Mouse (Mus musculus): ENCODE results near the gene Sik2. TPM values are rescaled to one million over a fixed set of nuclear protein-coding genes. Genes with fewer than 3 reads are reported as not detected.

Gene Sik2
- polyA plus RNA-seq, 1 experiment from 2014 or later, result 15.6 TPM

DNA sequence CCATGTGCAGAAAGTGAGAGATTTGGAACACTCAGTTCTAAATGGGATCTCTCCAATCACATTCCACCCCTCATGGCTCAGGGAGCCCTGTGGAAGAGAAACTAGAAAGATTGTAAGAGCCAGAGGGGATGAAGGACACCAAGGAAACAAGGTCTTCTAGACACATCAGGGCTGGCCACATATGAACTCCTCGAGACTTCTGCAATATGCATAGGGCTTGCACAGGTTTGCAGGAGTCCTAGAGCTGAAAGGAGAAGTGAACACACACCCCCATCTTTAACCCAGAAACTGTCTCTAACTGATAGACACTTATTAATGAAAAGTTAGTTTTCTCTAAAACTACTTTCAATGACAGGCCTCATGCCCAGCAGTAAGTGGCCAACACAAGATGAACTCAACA is 64.0 kb downstream of the Sik2 start:
- Histone ChIP-seq H3K27ac (ENCODE audit: low read depth, low read length) (no peak overlapping the region), H3K4me1 (ENCODE audit: control insufficient read depth, insufficient read depth, low read length) (no peaks in the 10 kb centered on the region), H3K36me3 (ENCODE audit: control insufficient read depth, insufficient read depth, low read length) (no peaks in the 10 kb centered on the region), H3K27me3 (ENCODE audit: control insufficient read depth, insufficient read depth, low read length) (no peaks in the 10 kb centered on the region), H3K9ac (ENCODE audit: low read depth, low read length) (no peak overlapping the region), H3K9me3 (replicated peaks; ENCODE audit: control insufficient read depth, low read length) (no peaks in the 10 kb centered on the region), H3K4me2 (no peak overlapping the region), H3K4me3 (ENCODE audit: low read depth, low read length) (no peak overlapping the region)
- WGBS (ENCODE audit: insufficient replicate concordance), result 89% methylated on average over 1 of the region's 1 CpGs
- no peak for ATAC-seq (replicated peaks; ENCODE audit: insufficient number of reproducible peaks, low FRiP score, low TSS enrichment)

DNA sequence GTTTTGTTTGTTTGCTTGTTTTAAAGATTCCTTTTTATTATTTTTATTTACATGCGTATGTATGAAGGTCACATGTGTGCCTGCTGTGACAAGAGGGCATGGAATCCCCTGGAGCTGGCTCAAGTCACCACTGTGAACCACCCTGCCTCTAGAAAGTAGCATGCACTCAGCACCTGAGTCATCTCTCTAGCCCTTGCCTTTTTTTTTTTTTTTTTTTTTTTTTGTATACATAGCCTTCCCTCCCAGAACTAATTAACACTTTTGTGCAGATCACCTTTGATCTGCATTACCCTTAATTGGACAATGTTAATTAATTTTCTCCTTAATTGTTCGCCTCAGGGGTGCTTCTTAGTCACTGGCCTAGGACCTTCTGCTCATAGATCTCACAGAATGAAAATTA is 66.2 kb downstream of the Sik2 start:
- Histone ChIP-seq H3K4me2 (no peak overlapping the region), H3K4me3 (ENCODE audit: low read depth, low read length) (no peak overlapping the region), H3K9me3 (replicated peaks; ENCODE audit: control insufficient read depth, low read length) (no peaks in the 10 kb centered on the region), H3K9ac (ENCODE audit: low read depth, low read length) (no peak overlapping the region), H3K36me3 (ENCODE audit: control insufficient read depth, insufficient read depth, low read length) (no peaks in the 10 kb centered on the region), H3K4me1 (ENCODE audit: control insufficient read depth, insufficient read depth, low read length) (no peaks in the 10 kb centered on the region), H3K27ac (ENCODE audit: low read depth, low read length) (no peak overlapping the region), H3K27me3 (ENCODE audit: control insufficient read depth, insufficient read depth, low read length) (no peaks in the 10 kb centered on the region)
- ATAC-seq (replicated peaks; ENCODE audit: insufficient number of reproducible peaks, low FRiP score, low TSS enrichment), result no peak
- WGBS (ENCODE audit: insufficient replicate concordance), result 83% methylated on average over 2 of the region's 2 CpGs

DNA sequence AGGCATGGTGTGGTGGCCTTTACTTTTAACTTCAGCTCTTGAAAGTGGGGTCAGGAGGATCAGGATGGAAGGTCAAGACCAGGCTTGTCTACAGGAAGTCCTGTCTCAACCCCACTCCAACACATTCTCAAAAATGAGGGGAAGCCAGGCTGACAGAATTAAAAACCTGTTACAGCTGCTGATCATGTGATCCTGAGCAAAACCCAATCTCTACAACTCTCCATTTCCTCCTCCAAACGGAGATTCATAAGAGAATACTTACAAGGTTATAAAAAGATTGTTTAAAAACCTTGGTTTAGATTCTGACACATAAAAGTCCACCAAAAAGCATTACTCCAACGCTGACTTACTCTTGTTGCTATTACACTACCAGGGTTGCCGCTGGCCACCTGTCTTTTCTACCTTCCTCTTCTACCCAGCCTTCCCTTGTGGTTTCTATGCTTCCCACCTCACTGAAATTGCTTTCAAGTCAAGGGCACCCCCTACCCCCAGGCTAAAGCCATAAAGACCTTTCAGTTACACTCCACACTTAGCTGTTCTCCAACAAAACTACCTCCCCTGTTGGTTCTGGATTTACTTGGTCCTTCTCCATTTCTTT is 67.0 kb downstream of the Sik2 start:
- Histone ChIP-seq H3K36me3 (ENCODE audit: control insufficient read depth, insufficient read depth, low read length) (no peaks in the 10 kb centered on the region), H3K9ac (ENCODE audit: low read depth, low read length) (no peak overlapping the region), H3K4me1 (ENCODE audit: control insufficient read depth, insufficient read depth, low read length) (no peaks in the 10 kb centered on the region), H3K27ac (ENCODE audit: low read depth, low read length) (no peak overlapping the region), H3K4me2 (no peak overlapping the region), H3K27me3 (ENCODE audit: control insufficient read depth, insufficient read depth, low read length) (no peaks in the 10 kb centered on the region), H3K4me3 (ENCODE audit: low read depth, low read length) (no peak overlapping the region), H3K9me3 (replicated peaks; ENCODE audit: control insufficient read depth, low read length) (no peaks in the 10 kb centered on the region)
- WGBS (ENCODE audit: insufficient replicate concordance), result 80% methylated on average over 3 of the region's 3 CpGs
- no peak for ATAC-seq (replicated peaks; ENCODE audit: insufficient number of reproducible peaks, low FRiP score, low TSS enrichment)

DNA sequence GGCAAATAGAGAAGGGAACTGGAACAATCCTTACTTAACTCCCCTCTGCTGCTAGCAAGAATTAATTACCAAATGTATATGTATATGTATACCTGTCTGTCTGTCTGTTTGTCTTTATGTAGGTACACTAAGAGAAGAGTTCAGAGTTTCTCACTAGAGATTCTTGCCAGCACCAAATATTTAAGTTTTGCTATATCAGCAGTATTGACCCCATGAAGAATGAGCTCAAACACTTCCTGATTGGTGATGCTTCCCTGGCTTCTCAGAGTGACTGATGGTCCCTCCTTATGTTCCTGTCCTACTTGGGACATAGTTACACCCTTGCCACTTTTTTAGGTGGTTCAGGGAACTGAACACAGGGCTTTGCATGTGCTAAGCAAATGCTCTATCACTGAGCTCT is 78.9 kb downstream of the Sik2 start:
- Histone ChIP-seq H3K36me3 (ENCODE audit: control insufficient read depth, insufficient read depth, low read length) (peaks cover 5% of the 10 kb centered on the region; the same call in 1 of the 2 replicates), H3K27me3 (ENCODE audit: control insufficient read depth, insufficient read depth, low read length) (no peaks in the 10 kb centered on the region), H3K27ac (ENCODE audit: low read depth, low read length) (no peak overlapping the region), H3K4me1 (ENCODE audit: control insufficient read depth, insufficient read depth, low read length) (peaks cover 6% of the 10 kb centered on the region), H3K4me3 (ENCODE audit: low read depth, low read length) (no peak overlapping the region), H3K9ac (ENCODE audit: low read depth, low read length) (no peak overlapping the region), H3K9me3 (replicated peaks; ENCODE audit: control insufficient read depth, low read length) (no peaks in the 10 kb centered on the region), H3K4me2 (no peak overlapping the region)
- no peak for ATAC-seq (replicated peaks; ENCODE audit: insufficient number of reproducible peaks, low FRiP score, low TSS enrichment)

DNA sequence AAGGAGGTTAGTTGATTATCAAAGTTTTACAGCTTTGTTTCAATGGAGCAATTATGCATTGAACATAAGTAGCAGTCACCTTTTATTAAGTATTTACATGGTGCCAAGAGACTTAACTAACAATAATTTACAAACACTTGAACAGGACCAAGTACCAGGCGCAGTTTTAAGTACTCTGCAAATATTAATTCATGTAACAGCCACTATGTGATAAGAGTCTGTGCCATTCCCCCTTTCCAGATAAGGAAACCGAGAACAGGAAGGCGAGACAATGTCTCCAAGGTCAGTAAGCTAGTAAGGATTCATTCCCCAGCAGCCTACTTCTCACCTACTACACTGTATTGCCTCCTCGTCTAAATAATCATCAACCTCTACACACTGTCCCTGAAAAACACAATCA is 83.1 kb downstream of the Sik2 start:
- no peak overlapping the region for H3K27ac ChIP-seq (ENCODE audit: low read depth, low read length)
- no peaks in the 10 kb centered on the region for H3K9me3 ChIP-seq (replicated peaks; ENCODE audit: control insufficient read depth, low read length)
- H3K27me3 ChIP-seq (ENCODE audit: control insufficient read depth, insufficient read depth, low read length), result no peaks in the 10 kb centered on the region
- no peak overlapping the region for H3K4me2 ChIP-seq
- no peak for ATAC-seq (replicated peaks; ENCODE audit: insufficient number of reproducible peaks, low FRiP score, low TSS enrichment)
- no peaks in the 10 kb centered on the region for H3K36me3 ChIP-seq (ENCODE audit: control insufficient read depth, insufficient read depth, low read length)
- WGBS (ENCODE audit: insufficient replicate concordance), result 32% methylated on average over 4 of the region's 4 CpGs
- peaks cover 9% of the 10 kb centered on the region for H3K4me1 ChIP-seq (ENCODE audit: control insufficient read depth, insufficient read depth, low read length)
- no peak overlapping the region for H3K4me3 ChIP-seq (ENCODE audit: low read depth, low read length)
- no peak overlapping the region for H3K9ac ChIP-seq (ENCODE audit: low read depth, low read length)

DNA sequence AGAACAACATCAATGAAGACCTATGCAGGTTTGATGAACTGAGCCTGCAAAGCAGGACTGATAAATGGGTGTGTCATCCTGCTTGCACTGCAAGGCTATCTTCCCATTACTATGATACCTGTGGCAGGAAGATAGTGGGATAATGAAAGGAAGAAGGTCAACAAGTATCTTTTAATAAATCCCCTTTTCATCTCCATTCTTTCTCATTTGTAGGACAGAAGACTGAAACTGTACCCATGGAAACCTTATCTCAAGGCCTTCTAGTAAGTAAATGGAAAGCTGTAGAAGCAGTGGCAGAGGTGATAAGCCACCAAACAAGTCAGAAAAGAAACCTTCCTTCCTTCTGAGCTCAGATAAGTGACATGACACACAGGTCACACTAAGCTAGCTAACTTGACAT is 84.4 kb downstream of the Sik2 start:
- ATAC-seq (replicated peaks; ENCODE audit: insufficient number of reproducible peaks, low FRiP score, low TSS enrichment), result no peak
- H3K4me3 ChIP-seq (ENCODE audit: low read depth, low read length), result no peak overlapping the region
- no peak overlapping the region for H3K27ac ChIP-seq (ENCODE audit: low read depth, low read length)
- no peak overlapping the region for H3K4me2 ChIP-seq
- no peaks in the 10 kb centered on the region for H3K36me3 ChIP-seq (ENCODE audit: control insufficient read depth, insufficient read depth, low read length)
- no peaks in the 10 kb centered on the region for H3K27me3 ChIP-seq (ENCODE audit: control insufficient read depth, insufficient read depth, low read length)
- H3K9ac ChIP-seq (ENCODE audit: low read depth, low read length), result no peak overlapping the region
- H3K9me3 ChIP-seq (replicated peaks; ENCODE audit: control insufficient read depth, low read length), result no peaks in the 10 kb centered on the region
- H3K4me1 ChIP-seq (ENCODE audit: control insufficient read depth, insufficient read depth, low read length), result peaks cover 9% of the 10 kb centered on the region

DNA sequence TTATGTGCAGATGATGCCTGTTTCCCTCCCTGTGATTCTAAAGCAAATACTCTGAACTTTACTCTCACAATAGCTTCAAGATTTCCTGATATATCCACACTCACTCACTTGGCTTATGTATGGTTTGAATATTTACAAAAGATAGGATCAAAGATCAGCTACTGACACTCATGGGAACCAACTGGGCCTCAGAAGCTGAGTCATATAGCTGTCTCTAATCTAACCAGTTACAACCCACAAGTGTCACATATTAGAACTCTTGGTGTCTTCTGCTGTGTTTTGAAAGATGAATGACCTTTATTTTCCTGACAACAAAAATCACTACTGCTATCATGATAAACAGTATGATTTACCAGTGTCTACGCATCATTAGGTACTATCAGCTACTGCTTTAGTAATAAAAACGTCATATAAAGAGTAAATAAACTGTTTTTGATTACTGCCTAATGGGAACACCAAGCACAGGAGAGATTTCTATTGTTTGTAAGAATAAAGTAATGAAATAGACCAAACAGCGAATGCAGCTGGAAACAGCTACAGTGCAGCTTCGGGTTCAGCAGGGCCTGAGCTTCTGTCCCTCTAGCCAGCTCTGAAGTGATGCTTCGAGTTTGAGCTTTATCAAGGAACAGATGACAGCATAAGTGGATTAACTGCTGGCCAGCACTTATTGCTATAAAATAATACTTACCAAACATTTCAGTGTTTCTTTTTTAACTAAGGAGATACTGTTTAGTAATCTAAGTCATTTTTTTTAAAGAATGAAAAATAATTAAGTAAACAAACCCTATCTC is 86.3 kb downstream of the Sik2 start:
- no peak overlapping the region for H3K9ac ChIP-seq (ENCODE audit: low read depth, low read length)
- 71% methylated on average over 5 of the region's 5 CpGs for WGBS (ENCODE audit: insufficient replicate concordance)
- no peaks in the 10 kb centered on the region for H3K36me3 ChIP-seq (ENCODE audit: control insufficient read depth, insufficient read depth, low read length)
- H3K27ac ChIP-seq (ENCODE audit: low read depth, low read length), result no peak overlapping the region
- H3K4me2 ChIP-seq, result no peak overlapping the region
- no peaks in the 10 kb centered on the region for H3K9me3 ChIP-seq (replicated peaks; ENCODE audit: control insufficient read depth, low read length)
- no peak for ATAC-seq (replicated peaks; ENCODE audit: insufficient number of reproducible peaks, low FRiP score, low TSS enrichment)
- H3K4me3 ChIP-seq (ENCODE audit: low read depth, low read length), result no peak overlapping the region
- peaks cover 9% of the 10 kb centered on the region for H3K4me1 ChIP-seq (ENCODE audit: control insufficient read depth, insufficient read depth, low read length)
- no peaks in the 10 kb centered on the region for H3K27me3 ChIP-seq (ENCODE audit: control insufficient read depth, insufficient read depth, low read length)

DNA sequence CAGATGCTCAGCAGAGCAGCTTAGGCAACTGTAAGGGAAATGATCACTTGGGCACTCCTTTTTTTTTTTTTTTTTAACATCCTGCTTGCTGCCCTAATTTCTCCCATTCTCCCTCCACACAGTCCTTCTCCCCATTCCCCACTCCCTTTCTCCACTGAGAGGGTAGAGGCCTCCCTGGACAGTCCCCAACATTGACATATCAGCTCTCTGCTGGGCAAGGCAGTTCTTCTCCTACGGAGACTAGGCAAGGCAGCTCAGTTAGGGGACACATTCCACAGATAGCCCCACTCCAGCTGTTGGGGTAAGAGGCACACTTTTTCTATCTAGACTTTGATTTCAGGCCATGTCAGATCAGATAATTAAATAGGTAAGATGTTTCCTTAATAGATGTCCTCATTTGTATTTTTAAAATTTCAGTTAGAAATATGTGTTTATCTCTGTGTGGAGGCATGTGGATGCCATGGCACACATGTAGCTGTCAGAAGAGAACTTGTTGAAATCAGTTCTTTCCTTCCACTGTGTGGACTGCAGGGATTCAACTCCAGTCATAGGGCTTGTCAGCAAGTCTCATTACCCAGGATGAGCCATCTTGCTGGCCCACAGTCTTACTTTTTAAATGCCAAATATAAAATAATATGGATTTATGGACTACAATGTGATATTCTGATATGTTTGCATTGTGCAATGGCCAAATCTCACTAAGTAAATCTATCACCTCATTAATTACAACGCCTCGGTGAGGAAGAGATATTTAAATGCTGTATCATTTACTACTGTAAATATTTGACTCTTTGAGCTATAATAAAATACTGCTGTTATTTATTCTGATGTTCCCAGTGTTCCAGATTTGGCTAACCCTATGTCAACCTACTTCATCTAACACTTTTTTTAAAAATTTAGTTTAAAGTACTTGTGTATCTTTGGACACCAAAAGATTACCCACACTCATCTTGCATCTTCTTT is 87.7 kb downstream of the Sik2 start:
- ATAC-seq (replicated peaks; ENCODE audit: insufficient number of reproducible peaks, low FRiP score, low TSS enrichment), result no peak
- Histone ChIP-seq H3K4me1 (ENCODE audit: control insufficient read depth, insufficient read depth, low read length) (peaks cover 8% of the 10 kb centered on the region), H3K9me3 (replicated peaks; ENCODE audit: control insufficient read depth, low read length) (no peaks in the 10 kb centered on the region), H3K4me3 (ENCODE audit: low read depth, low read length) (no peak overlapping the region), H3K27me3 (ENCODE audit: control insufficient read depth, insufficient read depth, low read length) (no peaks in the 10 kb centered on the region), H3K9ac (ENCODE audit: low read depth, low read length) (no peak overlapping the region), H3K36me3 (ENCODE audit: control insufficient read depth, insufficient read depth, low read length) (no peaks in the 10 kb centered on the region), H3K4me2 (no peak overlapping the region), H3K27ac (ENCODE audit: low read depth, low read length) (no peak overlapping the region)
- 68% methylated on average over 3 of the region's 3 CpGs for WGBS (ENCODE audit: insufficient replicate concordance)

Data from heart, embryonic 11.5 days (tissue).